Mouse (Mus musculus): ENCODE data around the gene Mov10. TPM values are rescaled to one million over a fixed set of nuclear protein-coding genes. Genes with fewer than 3 reads are reported as not detected.

The Mov10 gene
- polyA plus RNA-seq, 1 experiment from 2014 or later = 28.1 TPM

GRCm38 (mm10) chr3:104858560-104858959, 40.2 kb upstream of the Mov10 start:
- H3K36me3 ChIP-seq (ENCODE audit: control insufficient read depth, insufficient read depth, low read length) = no peaks in the 10 kb centered on the region
- ATAC-seq (ENCODE audit: low FRiP score, low TSS enrichment) (no peak), DNase-seq (ENCODE audit: low spot score) (no peak)
- H3K9me3 ChIP-seq (ENCODE audit: control insufficient read depth, low read length) = no peaks in the 10 kb centered on the region
- no peaks in the 10 kb centered on the region for H3K4me1 ChIP-seq (replicated peaks; ENCODE audit: control insufficient read depth, insufficient read depth)
- no peak overlapping the region for H3K4me3 ChIP-seq (ENCODE audit: low read depth, low read length)
- H3K27ac ChIP-seq (replicated peaks) = no peak overlapping the region
- no peak overlapping the region for H3K9ac ChIP-seq (ENCODE audit: low read length)
- H3K27me3 ChIP-seq (ENCODE audit: control insufficient read depth, insufficient read depth, low read length) = no peaks in the 10 kb centered on the region
- TF ChIP-seq CTCF (IDR thresholded peaks at IDR 0.05; ENCODE audit: low read depth) = no peak
- TF ChIP-seq EP300 (optimal IDR thresholded peaks at IDR 0.05) = no peak
- 90% methylated on average over 1 of the region's 1 CpGs for WGBS
- H3K4me2 ChIP-seq (replicated peaks; ENCODE audit: low read depth) = no peak overlapping the region

- TF ChIP-seq EP300 (optimal IDR thresholded peaks at IDR 0.05) (no peak), CTCF (IDR thresholded peaks at IDR 0.05; ENCODE audit: low read depth) (no peak)
- Histone ChIP-seq H3K27ac (replicated peaks) (no peak overlapping the region), H3K4me3 (ENCODE audit: low read depth, low read length) (no peak overlapping the region), H3K4me1 (replicated peaks; ENCODE audit: control insufficient read depth, insufficient read depth) (no peaks in the 10 kb centered on the region), H3K36me3 (ENCODE audit: control insufficient read depth, insufficient read depth, low read length) (no peaks in the 10 kb centered on the region), H3K9me3 (ENCODE audit: control insufficient read depth, low read length) (no peaks in the 10 kb centered on the region), H3K27me3 (ENCODE audit: control insufficient read depth, insufficient read depth, low read length) (no peaks in the 10 kb centered on the region), H3K9ac (ENCODE audit: low read length) (no peak overlapping the region), H3K4me2 (replicated peaks; ENCODE audit: low read depth) (no peak overlapping the region)
- ATAC-seq (ENCODE audit: low FRiP score, low TSS enrichment) (0 out of 2 replicates have a peak, but pooled peaks have one; percentile 29), DNase-seq (ENCODE audit: low spot score) (no peak)
- 72% methylated on average over 1 of the region's 1 CpGs for WGBS
Measured at GRCm38 (mm10) chr3:104856106-104856505, 37.7 kb upstream of the Mov10 start.

GRCm38 (mm10) chr3:104854866-104855265, 36.5 kb upstream of the Mov10 start:
- Histone ChIP-seq H3K4me2 (replicated peaks; ENCODE audit: low read depth) (no peak overlapping the region), H3K9me3 (ENCODE audit: control insufficient read depth, low read length) (no peaks in the 10 kb centered on the region), H3K9ac (ENCODE audit: low read length) (no peak overlapping the region), H3K4me3 (ENCODE audit: low read depth, low read length) (no peak overlapping the region), H3K27ac (replicated peaks) (no peak overlapping the region), H3K36me3 (ENCODE audit: control insufficient read depth, insufficient read depth, low read length) (no peaks in the 10 kb centered on the region), H3K27me3 (ENCODE audit: control insufficient read depth, insufficient read depth, low read length) (no peaks in the 10 kb centered on the region), H3K4me1 (replicated peaks; ENCODE audit: control insufficient read depth, insufficient read depth) (no peaks in the 10 kb centered on the region)
- no peak for TF ChIP-seq EP300 (optimal IDR thresholded peaks at IDR 0.05)
- TF ChIP-seq CTCF (IDR thresholded peaks at IDR 0.05; ENCODE audit: low read depth) = no peak
- no peak for DNase-seq (ENCODE audit: low spot score)
- no peak for ATAC-seq (ENCODE audit: low FRiP score, low TSS enrichment)

GRCm38 (mm10) chr3:104854465-104854864, 36.1 kb upstream of the Mov10 start:
- Histone ChIP-seq H3K9me3 (ENCODE audit: control insufficient read depth, low read length) (no peaks in the 10 kb centered on the region), H3K4me2 (replicated peaks; ENCODE audit: low read depth) (no peak overlapping the region), H3K4me1 (replicated peaks; ENCODE audit: control insufficient read depth, insufficient read depth) (no peaks in the 10 kb centered on the region), H3K36me3 (ENCODE audit: control insufficient read depth, insufficient read depth, low read length) (no peaks in the 10 kb centered on the region), H3K27me3 (ENCODE audit: control insufficient read depth, insufficient read depth, low read length) (no peaks in the 10 kb centered on the region), H3K27ac (replicated peaks) (no peak overlapping the region), H3K9ac (ENCODE audit: low read length) (no peak overlapping the region), H3K4me3 (ENCODE audit: low read depth, low read length) (no peak overlapping the region)
- no peak for ATAC-seq (ENCODE audit: low FRiP score, low TSS enrichment)
- DNase-seq (ENCODE audit: low spot score) = no peak
- TF ChIP-seq CTCF (IDR thresholded peaks at IDR 0.05; ENCODE audit: low read depth) (no peak), EP300 (optimal IDR thresholded peaks at IDR 0.05) (no peak)
- 76% methylated on average over 1 of the region's 1 CpGs for WGBS

GRCm38 (mm10) chr3:104846601-104847000, 28.2 kb upstream of the Mov10 start:
- H3K36me3 ChIP-seq (ENCODE audit: control insufficient read depth, insufficient read depth, low read length) = peaks cover 6% of the 10 kb centered on the region
- H3K27me3 ChIP-seq (ENCODE audit: control insufficient read depth, insufficient read depth, low read length) = no peaks in the 10 kb centered on the region
- H3K27ac ChIP-seq (replicated peaks) = no peak overlapping the region
- no peak for TF ChIP-seq EP300 (optimal IDR thresholded peaks at IDR 0.05)
- no peak for TF ChIP-seq CTCF (IDR thresholded peaks at IDR 0.05; ENCODE audit: low read depth)
- WGBS = 82% methylated on average over 4 of the region's 4 CpGs
- no peaks in the 10 kb centered on the region for H3K4me1 ChIP-seq (replicated peaks; ENCODE audit: control insufficient read depth, insufficient read depth)
- ATAC-seq (ENCODE audit: low FRiP score, low TSS enrichment) (no peak), DNase-seq (ENCODE audit: low spot score) (no peak)
- H3K4me3 ChIP-seq (ENCODE audit: low read depth, low read length) = no peak overlapping the region
- no peaks in the 10 kb centered on the region for H3K9me3 ChIP-seq (ENCODE audit: control insufficient read depth, low read length)
- H3K4me2 ChIP-seq (replicated peaks; ENCODE audit: low read depth) = no peak overlapping the region
- H3K9ac ChIP-seq (ENCODE audit: low read length) = no peak overlapping the region

GRCm38 (mm10) chr3:104841049-104841448, 22.7 kb upstream of the Mov10 start:
- Histone ChIP-seq H3K9me3 (ENCODE audit: control insufficient read depth, low read length) (no peaks in the 10 kb centered on the region), H3K9ac (ENCODE audit: low read length) (no peak overlapping the region), H3K27me3 (ENCODE audit: control insufficient read depth, insufficient read depth, low read length) (no peaks in the 10 kb centered on the region), H3K4me3 (ENCODE audit: low read depth, low read length) (no peak overlapping the region), H3K27ac (replicated peaks) (no peak overlapping the region), H3K36me3 (ENCODE audit: control insufficient read depth, insufficient read depth, low read length) (peaks cover 6% of the 10 kb centered on the region), H3K4me2 (replicated peaks; ENCODE audit: low read depth) (no peak overlapping the region), H3K4me1 (replicated peaks; ENCODE audit: control insufficient read depth, insufficient read depth) (no peaks in the 10 kb centered on the region)
- TF ChIP-seq CTCF (IDR thresholded peaks at IDR 0.05; ENCODE audit: low read depth) = no peak
- TF ChIP-seq EP300 (optimal IDR thresholded peaks at IDR 0.05) = no peak
- 93% methylated on average over 5 of the region's 5 CpGs for WGBS
- ATAC-seq (ENCODE audit: low FRiP score, low TSS enrichment) (no peak), DNase-seq (ENCODE audit: low spot score) (no peak)

Measured in stomach, postnatal 0 days (tissue).